Comparison of ENCODE assay signal across 8 mouse cellular contexts in the genomic region with DNA sequence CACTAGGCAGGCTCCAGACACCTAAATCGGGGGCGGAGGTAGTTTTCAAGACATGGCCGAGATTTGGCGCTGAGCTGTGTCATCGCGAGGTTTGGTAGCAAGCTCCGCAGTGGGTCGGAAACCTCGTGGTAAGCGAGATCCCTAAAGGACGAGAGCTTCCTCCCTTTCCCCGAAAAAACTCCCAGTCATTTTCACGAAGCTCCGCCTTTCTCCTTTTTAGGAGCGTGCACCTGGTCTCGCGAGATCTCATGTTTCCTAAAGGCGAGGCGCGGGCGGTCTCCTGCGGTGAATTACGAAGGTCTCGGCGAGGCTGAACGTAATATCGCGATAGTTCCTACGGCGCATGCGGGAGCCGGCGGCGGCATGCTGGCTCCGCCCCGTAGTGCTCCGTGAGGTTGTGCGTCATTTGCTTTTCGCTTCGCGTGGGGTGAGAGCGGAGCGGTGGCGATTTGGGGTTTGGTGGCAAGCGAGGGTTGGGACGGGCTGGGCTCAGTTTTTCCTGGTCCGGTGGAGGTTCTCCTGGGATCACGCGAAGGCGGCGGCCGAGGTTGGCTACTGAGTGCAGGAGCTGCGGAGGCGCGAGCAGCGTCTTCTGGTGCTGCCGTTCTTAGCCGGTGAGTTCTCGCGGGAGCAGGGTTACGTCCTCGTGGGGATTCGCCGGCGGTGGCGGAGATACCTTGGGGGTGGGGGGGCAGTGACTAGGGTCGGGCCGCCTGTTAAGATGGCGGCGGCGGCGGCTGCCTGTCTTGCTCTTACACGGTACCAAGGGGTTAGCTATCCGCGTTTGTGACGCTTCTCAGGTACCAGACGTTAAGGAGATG. TPM values are rescaled to one million over a fixed set of nuclear protein-coding genes. Genes with fewer than 3 reads are reported as not detected.
A peak's percentile ranks its signal among the peaks of the same experiment; 100 is the strongest.
DNase-seq lines count a peak whose midpoint lies in the region; ATAC-seq and TF ChIP-seq lines count a peak whose summit lies in the region.

No protein-coding gene starts in this region.

- H3K9me3 ChIP-seq in forebrain, embryonic 10.5 days: peaks cover 3% of the 10 kb centered on the region; the same call in 1 of the 2 replicates
- H3K9me3 ChIP-seq in heart, embryonic 15.5 days (replicated peaks): no peaks in the 10 kb centered on the region
- no peaks in the 10 kb centered on the region for H3K9me3 ChIP-seq in liver, embryonic 14.5 days (ENCODE audit: control insufficient read depth, low read length)
- no peaks in the 10 kb centered on the region for H3K9me3 ChIP-seq in neural tube, embryonic 11.5 days (ENCODE audit: control insufficient read depth, low read length)
- no peaks in the 10 kb centered on the region for H3K9me3 ChIP-seq in stomach, postnatal 0 days (ENCODE audit: control insufficient read depth, low read length)

- peak overlapping the region; percentile 65 for H3K9ac ChIP-seq in heart, embryonic 15.5 days
- H3K9ac ChIP-seq in liver, embryonic 14.5 days (replicated peaks): peak overlapping the region; percentile 86
- peak overlapping the region; percentile 71 for H3K9ac ChIP-seq in neural tube, embryonic 11.5 days (ENCODE audit: low read length)
- H3K9ac ChIP-seq in stomach, postnatal 0 days (ENCODE audit: low read length): peak overlapping the region; percentile 66

- H3K4me3 ChIP-seq in forebrain, embryonic 10.5 days: peak overlapping the region; percentile 64
- H3K4me3 ChIP-seq in heart, embryonic 15.5 days: peak overlapping the region; percentile 64
- H3K4me3 ChIP-seq in liver, embryonic 14.5 days (ENCODE audit: insufficient read depth in 1 of 2, low read depth in 2 of 2, low read length in 2 of 2): peak overlapping the region; percentile 71 to 95
- peak overlapping the region; percentile 50 for H3K4me3 ChIP-seq in neural tube, embryonic 11.5 days (ENCODE audit: low read depth, low read length)
- H3K4me3 ChIP-seq in stomach, postnatal 0 days (ENCODE audit: low read depth, low read length): peak overlapping the region; percentile 42

- peaks cover 41% of the 10 kb centered on the region for H3K27me3 ChIP-seq in forebrain, embryonic 10.5 days (ENCODE audit: poor library complexity, severe bottlenecking)
- no peaks in the 10 kb centered on the region for H3K27me3 ChIP-seq in heart, embryonic 15.5 days
- H3K27me3 ChIP-seq in liver, embryonic 14.5 days (ENCODE audit: control insufficient read depth, insufficient read depth, low read length): no peaks in the 10 kb centered on the region; the same call in 1 of the 2 replicates
- no peaks in the 10 kb centered on the region for H3K27me3 ChIP-seq in neural tube, embryonic 11.5 days (ENCODE audit: control insufficient read depth, insufficient read depth, low read length)
- no peaks in the 10 kb centered on the region for H3K27me3 ChIP-seq in stomach, postnatal 0 days (ENCODE audit: control insufficient read depth, insufficient read depth, low read length)

- H3K4me1 ChIP-seq in forebrain, embryonic 10.5 days: 0 out of 2 replicates have a peak, but pooled peaks cover 4% of the 10 kb centered on the region
- H3K4me1 ChIP-seq in heart, embryonic 15.5 days (replicated peaks): no peaks in the 10 kb centered on the region
- peaks cover 2 to 5% of the 10 kb centered on the region in 2 experiments; a peak in 2 of 4 replicates for H3K4me1 ChIP-seq in liver, embryonic 14.5 days (replicated peaks; ENCODE audit: control insufficient read depth in 2 of 2, insufficient read depth in 2 of 2, low read length in 1 of 2)
- no peaks in the 10 kb centered on the region for H3K4me1 ChIP-seq in neural tube, embryonic 11.5 days (ENCODE audit: control insufficient read depth, insufficient read depth, low read length)
- H3K4me1 ChIP-seq in stomach, postnatal 0 days (replicated peaks; ENCODE audit: control insufficient read depth, insufficient read depth): no peaks in the 10 kb centered on the region

- peak; percentile 66 for TF ChIP-seq EP300 in liver, embryonic 14.5 days (IDR thresholded peaks at IDR 0.05; ENCODE audit: low read depth)
- peak; percentile 99 for TF ChIP-seq EP300 in stomach, postnatal 0 days (optimal IDR thresholded peaks at IDR 0.05)

- TF ChIP-seq CTCF in liver, embryonic 14.5 days (IDR thresholded peaks at IDR 0.05; ENCODE audit: low read depth): no peak
- no peak for TF ChIP-seq CTCF in stomach, postnatal 0 days (IDR thresholded peaks at IDR 0.05; ENCODE audit: low read depth)

- DNase-seq in CD8-positive naive resting alpha-beta T cell, adult 2 months (ENCODE audit: low read depth in 2 of 2, low spot score in 2 of 2): peak; percentile 89 to 92
- peak; percentile 93 for DNase-seq in c-Kit-positive CD71-negative TER-119-negative erythroid progenitor cells, embryonic 14.5 days (ENCODE audit: low read depth)
- DNase-seq in forebrain, embryonic 10.5 days (ENCODE audit: extremely low spot score, low spot score): peak; percentile 90
- DNase-seq in kidney, postnatal 25 days: peak; percentile 95 to 96
- DNase-seq in liver, embryonic 14.5 days (ENCODE audit: low read depth in 3 of 3, low spot score in 3 of 3): peak; percentile 95 to 97 (median 95)
- peak; percentile 92 for DNase-seq in neural tube, embryonic 11.5 days (ENCODE audit: low spot score)
- DNase-seq in stomach, postnatal 0 days (ENCODE audit: low spot score): peak; percentile 92

- H3K27ac ChIP-seq in forebrain, embryonic 10.5 days: peak overlapping the region; percentile 93
- H3K27ac ChIP-seq in heart, embryonic 15.5 days: peak overlapping the region; percentile 97
- H3K27ac ChIP-seq in liver, embryonic 14.5 days: peak overlapping the region; percentile 86
- peak overlapping the region; percentile 83 for H3K27ac ChIP-seq in neural tube, embryonic 11.5 days (ENCODE audit: low read depth, low read length)
- peak overlapping the region; percentile 94 for H3K27ac ChIP-seq in stomach, postnatal 0 days (replicated peaks)

- H3K4me2 ChIP-seq in heart, embryonic 15.5 days: peak overlapping the region; percentile 62
- H3K4me2 ChIP-seq in liver, embryonic 14.5 days (ENCODE audit: low read depth): peak overlapping the region; percentile 81
- H3K4me2 ChIP-seq in neural tube, embryonic 11.5 days (ENCODE audit: low read depth): peak overlapping the region; percentile 48
- H3K4me2 ChIP-seq in stomach, postnatal 0 days (replicated peaks; ENCODE audit: low read depth): peak overlapping the region; percentile 53

- WGBS in forebrain, embryonic 10.5 days: 14% methylated on average over 77 of the region's 77 CpGs
- WGBS in heart, embryonic 15.5 days: 17% methylated on average over 77 of the region's 77 CpGs
- 12% methylated on average over 75 of the region's 77 CpGs for WGBS in liver, embryonic 14.5 days (ENCODE audit: insufficient replicate concordance)
- 16% methylated on average over 65 of the region's 77 CpGs for WGBS in neural tube, embryonic 11.5 days
- WGBS in stomach, postnatal 0 days: 14% methylated on average over 72 of the region's 77 CpGs

- H3K36me3 ChIP-seq in forebrain, embryonic 10.5 days (replicated peaks): peaks cover 31% of the 10 kb centered on the region
- no peaks in the 10 kb centered on the region for H3K36me3 ChIP-seq in heart, embryonic 15.5 days
- H3K36me3 ChIP-seq in liver, embryonic 14.5 days (replicated peaks; ENCODE audit: control insufficient read depth, insufficient read depth, low read depth): no peaks in the 10 kb centered on the region
- H3K36me3 ChIP-seq in neural tube, embryonic 11.5 days (ENCODE audit: control insufficient read depth, insufficient read depth, low read length): no peaks in the 10 kb centered on the region
- no peaks in the 10 kb centered on the region for H3K36me3 ChIP-seq in stomach, postnatal 0 days (ENCODE audit: control insufficient read depth, insufficient read depth, low read length)

- ATAC-seq in heart, embryonic 15.5 days (replicated peaks; ENCODE audit: insufficient number of reproducible peaks, insufficient read depth, low FRiP score, low read depth): peak; percentile 89
- ATAC-seq in liver, embryonic 14.5 days (ENCODE audit: insufficient read depth): peak; percentile 91
- peak; percentile 83 for ATAC-seq in neural tube, embryonic 11.5 days (ENCODE audit: insufficient read depth, low FRiP score, low TSS enrichment)
- ATAC-seq in stomach, postnatal 0 days (ENCODE audit: low FRiP score, low TSS enrichment): peak; percentile 94

RNA-seq across cellular contexts. Expression of a gene that starts 2.6 kb away (rescaled TPM):
- polyA plus RNA-seq in forebrain, embryonic 10.5 days (2016; fragmentation: Nextera tagmentation; extraction: Ambion mirVana): 55.2 and 61.4 TPM in 2 replicates
- polyA plus RNA-seq in heart, embryonic 15.5 days (2015; fragmentation: Nextera tagmentation; extraction: Ambion mirVana): 25.7 and 35.5 TPM in 2 replicates
- 19.6 and 19.7 TPM in 2 replicates for polyA plus RNA-seq in liver, embryonic 14.5 days (2012; rRNA removed)
- polyA plus RNA-seq in liver, embryonic 14.5 days (2014; fragmentation: Nextera tagmentation; extraction: Ambion mirVana): 11.6 and 11.9 TPM in 2 replicates
- polyA plus RNA-seq in neural tube, embryonic 11.5 days (2014; fragmentation: Nextera tagmentation; extraction: Ambion mirVana): 64.1 and 66.4 TPM in 2 replicates
- 12.4 and 15.2 TPM in 2 replicates for polyA plus RNA-seq in stomach, postnatal 0 days (2015; fragmentation: Nextera tagmentation; extraction: Ambion mirVana)

Comparison
In these comparisons a context has a peak if more than half of its experiments do, and no peak if none do; other contexts are left out.
1. Peak in every context shown above with its lines: DNase-seq, ATAC-seq, H3K4me3 ChIP-seq and H3K27ac ChIP-seq.